Mouse (Mus musculus): Measurements from ENCODE around the gene Diexf. TPM values are rescaled to one million over a fixed set of nuclear protein-coding genes. Genes with fewer than 3 reads are reported as not detected.

Diexf gene
- total RNA-seq (2021): 10 to 100 TPM; 16.6 to 18.1 TPM
- long read RNA-seq, experiment 1, full-length matches to known transcripts: 5 of 10 reads
- long read RNA-seq, experiment 1, partial matches to known transcripts: 2 of 10 reads
- long read RNA-seq, experiment 1, other reads (novel, unspliced or antisense): 3 of 10 reads
- long read RNA-seq, experiment 2, full-length matches to known transcripts: 3 of 10 reads
- long read RNA-seq, experiment 2, partial matches to known transcripts: 2 of 10 reads
- long read RNA-seq, experiment 2, other reads (novel, unspliced or antisense): 5 of 10 reads

- DNase-seq (ENCODE audit: low spot score in 2 of 2): peak; percentile 95 to 98
Measured at GRCm38 (mm10) chr1:193129786-193130455, at the start of gene Diexf. Gene Diexf (minus strand): TSS chr1:193130272.

GRCm38 (mm10) chr1:193174143-193174733 lies 44.2 kb upstream of the Diexf start:
- DNase-seq (ENCODE audit: low spot score in 2 of 2): no peak

- DNase-seq (ENCODE audit: low spot score in 2 of 2): no peak
Measured at GRCm38 (mm10) chr1:193173810-193174129, 43.7 kb upstream of the Diexf start.

- peak; percentile 84 to 93 for DNase-seq (ENCODE audit: low spot score in 2 of 2)
Measured at GRCm38 (mm10) chr1:193172991-193173809, 43.1 kb upstream of the Diexf start.

- DNase-seq (ENCODE audit: low spot score in 2 of 2): no peak
Measured at GRCm38 (mm10) chr1:193169856-193170255, 39.8 kb upstream of the Diexf start.

GRCm38 (mm10) chr1:193169228-193169627 lies 39.2 kb upstream of the Diexf start:
- no peak for DNase-seq (ENCODE audit: low spot score in 2 of 2)

GRCm38 (mm10) chr1:193167746-193168145 lies 37.7 kb upstream of the Diexf start, which contains the start of gene A130010J15Rik:
Gene A130010J15Rik (plus strand): TSS chr1:193168046.
- no peak for DNase-seq (ENCODE audit: low spot score in 2 of 2)

GRCm38 (mm10) chr1:193160317-193161032 lies 30.4 kb upstream of the Diexf start:
- DNase-seq (ENCODE audit: low spot score in 2 of 2): peak in 1 of 2 experiments; percentile 41

GRCm38 (mm10) chr1:193159613-193160012 lies 29.5 kb upstream of the Diexf start:
- DNase-seq (ENCODE audit: low spot score in 2 of 2): no peak

GRCm38 (mm10) chr1:193159163-193159562 lies 29.1 kb upstream of the Diexf start:
- DNase-seq (ENCODE audit: low spot score in 2 of 2): no peak

GRCm38 (mm10) chr1:193157111-193157492 lies 27.0 kb upstream of the Diexf start:
- DNase-seq (ENCODE audit: low spot score in 2 of 2): peak in 1 of 2 experiments; percentile 39

GRCm38 (mm10) chr1:193156316-193157110 lies 26.4 kb upstream of the Diexf start:
- no peak for DNase-seq (ENCODE audit: low spot score in 2 of 2)

GRCm38 (mm10) chr1:193153561-193153960 lies 23.5 kb upstream of the Diexf start:
- no peak for DNase-seq (ENCODE audit: low spot score in 2 of 2)

- DNase-seq (ENCODE audit: low spot score in 2 of 2): peak in 1 of 2 experiments; percentile 11
Measured at GRCm38 (mm10) chr1:193152872-193153271, 22.8 kb upstream of the Diexf start, which contains the start of gene Irf6. Gene Irf6 (plus strand): TSS chr1:193153111.

GRCm38 (mm10) chr1:193151134-193151533 lies 21.1 kb upstream of the Diexf start:
- peak in 1 of 2 experiments; percentile 17 for DNase-seq (ENCODE audit: low spot score in 2 of 2)

GRCm38 (mm10) chr1:193149231-193149630 lies 19.2 kb upstream of the Diexf start:
- no peak for DNase-seq (ENCODE audit: low spot score in 2 of 2)

GRCm38 (mm10) chr1:193146416-193146815 lies 16.3 kb upstream of the Diexf start:
- DNase-seq (ENCODE audit: low spot score in 2 of 2): no peak

- no peak for DNase-seq (ENCODE audit: low spot score in 2 of 2)
Measured at GRCm38 (mm10) chr1:193145101-193145500, 15.0 kb upstream of the Diexf start.

- no peak for DNase-seq (ENCODE audit: low spot score in 2 of 2)
Measured at GRCm38 (mm10) chr1:193144516-193144915, 14.4 kb upstream of the Diexf start.

- no peak for DNase-seq (ENCODE audit: low spot score in 2 of 2)
Measured at GRCm38 (mm10) chr1:193142517-193143062, 12.5 kb upstream of the Diexf start.
